Mouse (Mus musculus): ENCODE data around the gene Epha4. TPM values are rescaled to one million over a fixed set of nuclear protein-coding genes. Genes with fewer than 3 reads are reported as not detected.

The Epha4 gene
- polyA plus RNA-seq, 1 experiment from 2014 or later: 44.3 TPM

- no peak for DNase-seq (ENCODE audit: low spot score)
- Histone ChIP-seq H3K4me3 (no peak overlapping the region), H3K27me3 (ENCODE audit: low read depth, poor library complexity, severe bottlenecking) (peaks cover 7% of the 10 kb centered on the region; the same call in 1 of the 2 replicates), H3K9me3 (replicated peaks) (no peaks in the 10 kb centered on the region), H3K36me3 (peaks cover 91% of the 10 kb centered on the region), H3K4me1 (peaks cover 68% of the 10 kb centered on the region), H3K27ac (no peak overlapping the region)
- WGBS: 89% methylated on average over 18 of the region's 18 CpGs
Measured at GRCm38 (mm10) chr1:77506856-77507200, 8.1 kb downstream of the Epha4 start.

DNA sequence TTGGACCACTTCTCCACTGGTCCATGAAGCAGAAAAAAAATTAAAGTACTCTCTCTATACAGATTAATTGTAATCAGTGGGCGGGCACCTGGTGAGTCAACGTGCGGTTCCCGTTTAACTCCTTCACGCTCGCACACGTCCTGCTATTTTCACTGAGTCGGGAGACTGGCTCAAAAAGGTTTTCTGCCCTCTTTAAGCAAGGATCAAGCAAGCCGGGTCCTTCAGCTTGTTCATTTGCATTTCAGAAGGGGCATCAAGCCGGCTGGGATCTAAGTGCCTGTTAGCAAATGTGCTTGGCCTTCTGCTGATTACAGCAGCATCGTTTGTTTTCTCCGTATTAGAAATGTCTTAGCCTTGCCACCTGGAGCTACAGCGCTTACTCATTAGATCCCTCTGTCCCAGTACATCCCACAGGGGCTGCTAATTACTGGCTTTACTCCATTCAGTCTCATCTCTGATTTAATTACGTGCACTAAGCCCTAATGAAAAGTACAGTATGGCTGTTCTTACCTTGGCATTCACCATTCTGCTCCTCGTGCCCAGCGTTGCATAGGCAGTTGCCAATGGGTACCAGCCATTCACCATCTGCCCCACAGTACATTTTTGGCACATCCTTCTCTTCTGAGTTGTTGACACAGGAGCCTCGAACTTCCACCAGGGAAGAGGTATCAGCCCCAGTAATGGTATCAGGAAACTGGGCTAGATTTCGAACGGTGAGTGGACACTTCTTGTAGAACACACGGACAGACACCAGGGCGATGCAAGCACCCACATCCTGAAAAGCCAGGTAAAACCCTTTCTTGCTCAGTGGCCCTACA, 8.6 kb downstream of the Epha4 start:
- no peak for DNase-seq (ENCODE audit: low spot score)
- Histone ChIP-seq H3K27ac (no peak overlapping the region), H3K27me3 (ENCODE audit: low read depth, poor library complexity, severe bottlenecking) (peaks cover 7% of the 10 kb centered on the region; the same call in 1 of the 2 replicates), H3K4me1 (peaks cover 62% of the 10 kb centered on the region), H3K36me3 (peaks cover 97% of the 10 kb centered on the region), H3K9me3 (replicated peaks) (no peaks in the 10 kb centered on the region), H3K4me3 (peak overlapping the region; percentile 24; the same call in 1 of the 2 replicates)
- WGBS: 50% methylated on average over 21 of the region's 21 CpGs

DNA sequence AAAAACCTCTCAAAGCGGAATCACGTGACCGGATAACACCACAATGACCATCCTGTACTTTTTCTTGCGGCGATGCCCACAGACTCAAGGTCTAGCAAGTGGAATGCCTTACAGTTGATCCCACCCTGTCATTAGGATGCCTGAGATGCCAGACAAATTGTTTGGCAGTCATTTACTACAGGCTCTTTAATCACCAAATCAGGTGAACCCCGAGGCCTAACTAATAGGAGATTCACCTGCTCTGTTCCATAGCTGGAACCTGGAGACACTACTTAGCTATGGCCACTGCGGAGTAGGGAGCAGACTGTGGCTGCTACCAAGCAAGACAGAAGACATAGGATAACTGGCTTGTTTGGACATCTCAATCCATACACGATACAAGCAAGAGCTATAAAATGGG, 9.6 kb downstream of the Epha4 start:
- H3K4me1 ChIP-seq: peaks cover 54% of the 10 kb centered on the region
- H3K4me3 ChIP-seq: no peak overlapping the region
- no peak for DNase-seq (ENCODE audit: low spot score)
- peaks cover 98% of the 10 kb centered on the region for H3K36me3 ChIP-seq
- H3K27me3 ChIP-seq (ENCODE audit: low read depth, poor library complexity, severe bottlenecking): peaks cover 7% of the 10 kb centered on the region; the same call in 1 of the 2 replicates
- H3K27ac ChIP-seq: no peak overlapping the region
- no peaks in the 10 kb centered on the region for H3K9me3 ChIP-seq (replicated peaks)
- WGBS: 81% methylated on average over 8 of the region's 8 CpGs

GRCm38 (mm10) chr1:77504813-77505212, 10.1 kb downstream of the Epha4 start:
- Histone ChIP-seq H3K4me3 (peak overlapping the region; percentile 11; the same call in 1 of the 2 replicates), H3K4me1 (peaks cover 54% of the 10 kb centered on the region), H3K36me3 (peaks cover 98% of the 10 kb centered on the region), H3K9me3 (replicated peaks) (no peaks in the 10 kb centered on the region), H3K27ac (no peak overlapping the region), H3K27me3 (ENCODE audit: low read depth, poor library complexity, severe bottlenecking) (peaks cover 7% of the 10 kb centered on the region; the same call in 1 of the 2 replicates)
- 62% methylated on average over 2 of the region's 2 CpGs for WGBS
- no peak for DNase-seq (ENCODE audit: low spot score)

DNA sequence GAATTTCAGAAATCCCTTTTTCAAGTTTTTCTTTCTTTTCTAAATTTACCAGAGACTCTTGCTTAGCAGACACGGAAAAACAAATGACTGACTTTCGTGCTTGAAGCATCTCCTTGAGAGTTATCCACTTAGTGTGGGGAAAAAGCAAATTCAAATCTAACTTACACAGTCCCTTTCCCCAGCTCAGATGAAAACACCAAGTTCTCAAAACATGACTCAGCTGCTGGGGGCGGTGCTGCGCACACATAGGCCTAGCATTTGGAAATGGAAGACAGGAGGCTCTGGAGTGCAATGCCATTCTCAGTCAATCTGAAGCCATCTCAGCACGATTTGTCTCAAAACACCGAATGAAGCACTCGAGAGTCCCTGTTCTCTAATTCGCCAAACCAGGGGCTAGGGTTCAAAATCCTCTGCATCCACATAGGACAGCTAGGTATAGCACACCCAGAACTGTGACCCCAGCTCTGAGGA, 11.1 kb downstream of the Epha4 start:
- Histone ChIP-seq H3K36me3 (peaks cover 97% of the 10 kb centered on the region), H3K4me3 (no peak overlapping the region), H3K4me1 (peaks cover 52% of the 10 kb centered on the region), H3K9me3 (replicated peaks) (no peaks in the 10 kb centered on the region), H3K27me3 (ENCODE audit: low read depth, poor library complexity, severe bottlenecking) (peaks cover 7% of the 10 kb centered on the region; the same call in 1 of the 2 replicates), H3K27ac (no peak overlapping the region)
- no peak for DNase-seq (ENCODE audit: low spot score)
- 91% methylated on average over 8 of the region's 8 CpGs for WGBS

DNA sequence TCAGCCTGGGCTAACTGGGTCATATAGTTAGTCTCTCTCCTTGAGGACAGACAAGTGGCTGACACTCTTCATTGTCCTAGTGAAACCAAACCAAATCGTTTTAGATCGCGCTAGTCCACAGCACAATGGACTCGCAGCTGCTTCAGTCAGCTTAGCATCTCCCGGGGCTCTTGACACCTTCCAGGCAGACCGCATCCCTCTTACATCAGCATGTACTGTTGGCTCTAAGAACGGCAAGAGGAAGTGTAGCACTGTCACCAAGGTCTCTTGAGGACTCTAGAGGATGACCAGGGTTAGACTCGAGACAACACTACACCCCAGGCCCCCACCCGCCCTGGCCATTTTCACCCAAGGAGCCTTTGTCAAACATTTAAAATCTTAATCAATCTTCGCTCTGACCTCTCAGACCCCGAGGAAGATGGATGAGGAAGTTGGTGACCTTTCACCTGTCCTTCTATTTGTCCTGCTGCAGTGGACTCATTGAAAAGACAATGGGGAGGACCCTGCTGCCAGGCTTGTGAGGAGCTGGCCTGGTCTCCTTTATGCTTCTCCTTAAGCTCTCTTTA, 12.3 kb downstream of the Epha4 start:
- peaks cover 93% of the 10 kb centered on the region for H3K36me3 ChIP-seq
- 37% methylated on average over 11 of the region's 11 CpGs for WGBS
- H3K4me1 ChIP-seq: peaks cover 49% of the 10 kb centered on the region
- no peak for DNase-seq (ENCODE audit: low spot score)
- H3K27ac ChIP-seq: no peak overlapping the region
- no peaks in the 10 kb centered on the region for H3K9me3 ChIP-seq (replicated peaks)
- no peak overlapping the region for H3K4me3 ChIP-seq
- H3K27me3 ChIP-seq (ENCODE audit: low read depth, poor library complexity, severe bottlenecking): peaks cover 7% of the 10 kb centered on the region; the same call in 1 of the 2 replicates

DNA sequence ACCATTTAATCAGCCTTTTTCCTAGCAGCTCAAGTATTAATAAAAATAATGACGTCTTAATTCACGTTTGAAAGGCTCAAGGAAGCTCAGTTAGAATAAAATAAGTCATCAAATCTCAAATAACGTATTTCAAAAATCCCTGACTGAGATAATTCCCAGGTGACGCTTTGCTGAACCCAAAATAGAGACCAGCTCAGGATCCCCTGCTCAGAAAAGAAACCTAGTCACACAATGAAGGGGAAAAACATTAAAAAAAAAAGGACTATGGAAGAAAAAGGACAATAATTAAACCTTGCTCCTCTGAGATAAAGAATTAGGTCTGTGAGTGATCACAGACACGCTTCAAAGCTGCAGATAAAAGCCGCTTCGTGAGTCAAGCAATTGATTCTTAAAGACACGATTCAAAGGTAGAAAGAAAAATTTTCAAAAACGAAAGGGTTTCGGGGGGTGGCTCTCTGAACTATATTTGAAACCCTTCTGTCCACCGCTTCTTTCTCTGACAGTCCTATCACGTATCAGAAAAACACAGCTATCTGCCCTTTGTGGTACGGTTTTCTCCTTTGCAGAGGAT, 13.4 kb downstream of the Epha4 start:
- WGBS: 72% methylated on average over 13 of the region's 13 CpGs
- Histone ChIP-seq H3K4me1 (peaks cover 51% of the 10 kb centered on the region), H3K27ac (no peak overlapping the region), H3K27me3 (ENCODE audit: low read depth, poor library complexity, severe bottlenecking) (peaks cover 3% of the 10 kb centered on the region; the same call in 1 of the 2 replicates), H3K9me3 (replicated peaks) (no peaks in the 10 kb centered on the region), H3K36me3 (peaks cover 86% of the 10 kb centered on the region), H3K4me3 (no peak overlapping the region)
- no peak for DNase-seq (ENCODE audit: low spot score)

GRCm38 (mm10) chr1:77497506-77497905, 17.4 kb downstream of the Epha4 start:
- no peak for DNase-seq (ENCODE audit: low spot score)
- Histone ChIP-seq H3K9me3 (replicated peaks) (no peaks in the 10 kb centered on the region), H3K36me3 (peaks cover 52% of the 10 kb centered on the region), H3K4me3 (no peak overlapping the region), H3K4me1 (peaks cover 49% of the 10 kb centered on the region), H3K27me3 (ENCODE audit: low read depth, poor library complexity, severe bottlenecking) (no peaks in the 10 kb centered on the region), H3K27ac (no peak overlapping the region)
- WGBS: 63% methylated on average over 4 of the region's 4 CpGs

DNA sequence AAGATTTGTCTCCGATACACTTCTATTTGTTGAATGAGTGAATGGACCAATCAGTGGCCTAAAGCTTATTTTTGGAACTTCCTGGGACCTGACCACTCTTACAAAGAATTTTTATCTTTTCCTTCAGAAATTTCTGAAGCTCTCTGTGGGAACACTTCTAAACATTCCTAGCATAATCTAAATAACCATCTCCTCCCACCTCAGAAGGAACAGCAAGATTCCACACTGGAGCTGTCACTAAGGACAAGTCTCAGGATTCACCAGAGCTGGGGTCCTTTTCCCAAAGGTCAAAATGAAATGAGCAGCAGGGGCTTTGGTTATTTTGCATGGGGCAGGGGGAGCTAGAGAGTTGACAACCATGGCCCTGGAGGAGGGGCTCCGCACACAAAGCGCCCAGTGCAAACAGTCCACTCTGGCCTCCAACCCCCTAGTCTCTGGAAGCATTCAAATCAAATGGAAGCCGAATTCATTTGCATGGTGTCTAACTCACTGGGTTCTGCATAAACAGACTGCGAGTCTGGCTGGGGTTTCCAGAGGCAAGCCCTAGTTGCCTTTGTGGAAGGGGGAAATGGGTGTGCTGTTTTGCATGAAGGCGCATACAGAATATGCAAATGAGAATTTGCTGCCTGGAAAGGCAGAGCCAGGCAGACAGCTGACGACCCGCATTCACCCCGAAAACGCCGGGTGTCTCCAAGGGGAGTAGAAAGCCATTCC, 18.3 kb downstream of the Epha4 start:
- Histone ChIP-seq H3K9me3 (replicated peaks) (no peaks in the 10 kb centered on the region), H3K36me3 (peaks cover 44% of the 10 kb centered on the region), H3K4me1 (peaks cover 47% of the 10 kb centered on the region), H3K27me3 (ENCODE audit: low read depth, poor library complexity, severe bottlenecking) (no peaks in the 10 kb centered on the region), H3K4me3 (peak overlapping the region; percentile 22; the same call in 1 of the 2 replicates), H3K27ac (peak overlapping the region; percentile 36; the same call in 1 of the 2 replicates)
- 26% methylated on average over 11 of the region's 11 CpGs for WGBS
- no peak for DNase-seq (ENCODE audit: low spot score)

DNA sequence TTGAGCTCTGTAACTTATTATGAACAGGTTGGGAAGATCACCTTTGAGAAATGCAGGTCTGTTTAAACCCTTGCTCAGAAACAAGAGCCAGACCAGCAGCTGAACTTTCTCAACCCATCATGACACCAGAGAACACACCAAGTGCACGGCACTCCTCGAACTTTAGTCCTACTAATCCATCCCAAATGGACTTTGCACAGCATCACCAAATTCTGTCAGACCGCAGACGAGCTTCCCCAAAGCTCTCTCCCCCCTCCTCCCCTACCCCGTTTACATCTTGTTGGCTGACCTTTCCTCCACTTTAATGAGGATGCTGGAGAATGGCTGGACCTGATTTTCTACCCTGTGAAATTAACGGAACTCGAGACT, 19.1 kb downstream of the Epha4 start:
- Histone ChIP-seq H3K36me3 (peaks cover 40% of the 10 kb centered on the region), H3K4me3 (no peak overlapping the region), H3K27ac (no peak overlapping the region), H3K9me3 (replicated peaks) (no peaks in the 10 kb centered on the region), H3K4me1 (peaks cover 47% of the 10 kb centered on the region), H3K27me3 (ENCODE audit: low read depth, poor library complexity, severe bottlenecking) (no peaks in the 10 kb centered on the region)
- 10% methylated on average over 7 of the region's 7 CpGs for WGBS
- DNase-seq (ENCODE audit: low spot score): no peak

- H3K4me1 ChIP-seq: peaks cover 46% of the 10 kb centered on the region
- 31% methylated on average over 10 of the region's 10 CpGs for WGBS
- DNase-seq (ENCODE audit: low spot score): peak; percentile 39
Measured at GRCm38 (mm10) chr1:77495030-77495789, 19.7 kb downstream of the Epha4 start.

More at GRCm38 (mm10) chr1:77495030-77495789, 19.7 kb downstream of the Epha4 start:
- Histone ChIP-seq H3K36me3 (peaks cover 39% of the 10 kb centered on the region), H3K27me3 (ENCODE audit: low read depth, poor library complexity, severe bottlenecking) (no peaks in the 10 kb centered on the region), H3K4me3 (no peak overlapping the region), H3K27ac (no peak overlapping the region), H3K9me3 (replicated peaks) (no peaks in the 10 kb centered on the region)

Data from limb, embryonic 10.5 days (tissue).